Mouse (Mus musculus) urinary bladder, adult 18-20 months (tissue): ENCODE data around the gene Il18.
A peak's percentile ranks its signal among the peaks of the same experiment; 100 is the strongest.

Experiments used
- DNase-seq, 2 experiments: peaks; one replicate each; pipeline ENCODE4 v3.0.0; 2022; ENCODE audit warnings: low spot score in 2 of 2, mixed read lengths in 2 of 2

The Il18 gene

DNA sequence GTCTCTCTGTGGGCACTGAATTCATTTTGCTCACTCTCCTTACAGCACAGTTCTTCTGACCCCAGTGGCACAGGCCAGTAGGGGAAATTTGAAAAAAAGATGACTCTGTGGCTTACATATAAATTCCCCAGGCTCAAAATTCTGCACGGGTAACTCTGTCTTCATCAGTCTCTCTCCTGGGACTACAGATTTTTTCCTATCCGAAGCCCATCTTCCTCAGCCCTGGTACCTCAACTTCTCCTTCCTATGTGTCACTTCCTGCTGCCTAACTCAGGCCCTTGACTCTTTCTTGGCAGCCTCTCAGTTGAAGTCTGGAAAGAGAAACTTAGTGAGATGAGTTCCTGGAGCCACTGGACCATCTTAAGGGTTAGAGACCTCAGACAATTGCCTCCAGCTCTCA is 1.1 kb upstream of the Il18 start:
- no peak for DNase-seq

DNA sequence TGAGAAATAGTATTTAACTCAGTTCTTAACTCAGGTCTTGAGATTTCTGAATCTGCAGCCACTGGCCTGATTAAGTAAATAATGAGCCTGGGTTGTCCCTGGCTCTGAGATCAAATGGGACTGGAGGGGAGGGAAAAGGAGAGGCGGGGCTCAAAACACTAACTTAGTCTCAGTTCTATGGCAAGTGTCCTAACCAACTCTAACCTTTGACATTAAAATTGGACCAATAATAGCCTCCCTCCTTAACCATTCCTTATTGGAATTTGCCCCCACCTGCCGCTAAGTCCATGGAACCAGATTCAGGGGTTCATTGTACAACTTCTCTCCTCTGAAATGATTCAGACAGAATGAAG is 443 bp downstream of the Il18 start, which contains the start of gene Bco2:
TSS of gene Bco2 (minus strand) at position 88 of the 353 bp plus-strand sequence.
- no peak for DNase-seq

DNA sequence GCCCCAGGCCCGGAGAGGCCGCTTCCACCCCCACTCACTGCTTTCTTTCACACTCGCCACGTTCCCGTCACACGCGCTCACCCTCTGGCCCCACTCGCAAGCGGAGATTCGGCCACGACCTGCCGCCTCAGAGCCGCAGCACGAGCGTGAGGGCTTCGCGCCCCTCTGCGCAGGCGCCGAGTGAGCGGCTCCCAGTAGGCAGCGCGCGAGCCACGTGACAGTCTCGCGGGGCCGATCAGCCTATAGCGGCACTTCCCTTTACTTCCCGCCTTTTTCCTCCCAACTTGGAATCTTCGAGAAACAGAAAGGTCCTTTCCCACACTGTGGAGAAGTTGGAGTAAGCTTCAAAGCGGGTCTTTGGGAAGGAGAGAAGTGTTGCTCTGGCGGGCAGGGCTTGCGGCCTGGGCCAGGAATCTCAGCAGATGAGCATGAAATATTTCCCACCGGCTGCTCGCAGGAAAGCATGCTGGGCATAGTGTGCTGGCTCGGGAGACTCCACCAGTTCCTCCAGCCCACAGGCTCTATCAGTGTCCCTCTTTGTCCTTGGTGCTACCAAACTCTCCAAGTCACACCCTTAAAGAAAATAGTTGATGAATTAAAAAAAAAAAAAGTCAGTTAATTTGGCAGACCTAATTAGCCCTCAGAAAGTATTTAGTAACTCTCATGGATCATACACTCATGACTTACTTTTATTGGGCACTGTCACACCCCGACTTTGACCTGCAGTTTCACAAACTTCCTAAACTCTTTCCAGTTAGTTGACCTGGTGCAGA is 6.7 kb downstream of the Il18 start, which contains the start of gene Tex12:
TSS of gene Tex12 (minus strand) at position 181 of the 773 bp plus-strand sequence.
- DNase-seq, result no peak

DNA sequence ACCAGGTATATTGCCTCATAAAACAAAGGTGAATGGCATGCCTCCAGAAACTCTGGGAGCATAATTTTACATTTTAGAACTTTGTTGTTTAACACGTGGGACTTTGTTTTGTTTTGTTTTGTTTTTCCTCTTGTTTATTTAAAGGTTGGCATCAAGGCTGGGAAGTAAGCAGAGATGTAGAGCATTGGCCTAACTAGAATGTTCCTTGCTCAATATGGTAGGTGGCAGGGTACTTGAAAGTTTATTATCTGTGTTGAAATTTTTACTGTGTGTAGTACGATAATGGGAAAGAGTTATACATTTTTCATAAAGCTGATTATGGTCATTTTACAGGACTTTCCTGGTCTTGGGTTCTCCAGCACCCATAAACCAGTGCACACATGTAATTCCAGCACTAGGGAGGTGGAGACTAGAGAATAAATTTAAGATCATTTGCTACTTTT is 7.3 kb downstream of the Il18 start:
- no peak for DNase-seq

DNA sequence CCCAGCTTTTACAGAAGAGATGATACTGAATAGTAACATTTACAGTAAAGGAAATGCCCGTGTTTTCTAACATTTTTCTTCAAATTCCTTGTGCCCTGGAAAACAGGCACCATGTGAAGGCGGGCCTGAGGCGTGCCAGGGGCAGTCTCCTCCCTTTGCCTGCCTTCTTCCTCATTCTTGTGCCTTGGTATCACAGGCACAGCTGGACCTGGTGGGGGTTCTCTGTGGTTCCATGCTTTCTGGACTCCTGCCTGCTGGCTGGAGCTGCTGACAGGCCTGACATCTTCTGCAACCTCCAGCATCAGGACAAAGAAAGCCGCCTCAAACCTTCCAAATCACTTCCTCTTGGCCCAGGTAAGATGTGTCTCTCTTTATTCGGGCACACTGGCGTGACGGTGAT is 10.5 kb downstream of the Il18 start:
- DNase-seq, result peak in 1 of 2 experiments; percentile 18

DNA sequence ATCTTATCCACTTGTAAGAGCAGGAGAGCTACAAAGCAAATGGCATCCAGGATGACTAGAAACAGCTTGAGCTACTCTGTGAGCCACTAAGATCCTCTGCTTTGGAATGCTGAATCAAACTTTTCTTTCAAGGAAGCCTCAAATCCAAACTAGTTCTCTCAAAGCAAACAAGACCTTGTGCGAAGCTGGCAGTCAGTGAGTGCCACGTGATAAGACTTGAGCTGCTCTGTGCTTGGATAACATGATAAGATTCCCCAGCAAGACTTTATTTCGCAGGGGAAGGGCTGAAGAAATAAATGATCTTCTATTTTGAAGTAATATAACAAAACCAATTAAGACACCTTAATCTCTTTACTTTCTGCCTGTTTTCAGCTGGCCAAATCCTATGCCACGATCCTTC is 11.3 kb downstream of the Il18 start:
- DNase-seq, result no peak

DNA sequence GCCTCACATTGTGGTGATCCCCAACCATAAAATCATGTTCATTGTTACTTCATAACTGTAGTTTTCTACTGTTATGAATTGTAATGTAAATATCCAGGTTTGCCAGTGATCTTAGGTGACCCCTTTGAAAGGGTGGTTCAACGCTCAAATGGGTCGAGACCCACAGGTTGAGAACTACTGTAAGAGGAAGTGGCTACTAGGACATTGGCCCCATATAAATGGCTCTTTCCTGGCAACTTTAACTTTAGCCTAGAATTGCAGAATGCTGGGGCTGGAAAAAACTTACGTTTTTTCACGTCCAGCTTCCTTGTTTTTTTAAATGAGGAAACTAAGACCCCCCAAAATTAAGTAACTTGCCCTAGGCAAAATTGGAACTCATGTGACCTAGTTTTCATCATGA is 12.7 kb downstream of the Il18 start:
- no peak for DNase-seq

DNA sequence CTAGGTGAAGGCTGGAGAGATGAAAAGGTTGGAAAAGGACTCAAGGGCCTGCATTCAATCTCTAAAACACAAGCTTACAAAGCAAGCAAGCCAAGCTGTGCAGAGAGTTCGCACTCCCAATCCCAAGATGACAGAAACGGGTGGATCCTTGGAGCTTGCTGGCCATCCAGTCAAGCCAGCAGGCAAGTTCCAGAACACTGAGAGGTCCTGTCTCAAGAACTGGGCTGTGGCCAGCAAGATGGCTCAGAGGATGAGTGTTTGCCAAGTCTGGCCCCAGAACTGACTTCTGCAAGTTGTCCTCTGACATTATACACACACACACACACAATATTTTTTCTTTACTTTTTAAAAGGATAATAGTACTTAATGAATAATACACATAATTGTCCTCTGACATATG is 13.3 kb downstream of the Il18 start:
- DNase-seq, result no peak

DNA sequence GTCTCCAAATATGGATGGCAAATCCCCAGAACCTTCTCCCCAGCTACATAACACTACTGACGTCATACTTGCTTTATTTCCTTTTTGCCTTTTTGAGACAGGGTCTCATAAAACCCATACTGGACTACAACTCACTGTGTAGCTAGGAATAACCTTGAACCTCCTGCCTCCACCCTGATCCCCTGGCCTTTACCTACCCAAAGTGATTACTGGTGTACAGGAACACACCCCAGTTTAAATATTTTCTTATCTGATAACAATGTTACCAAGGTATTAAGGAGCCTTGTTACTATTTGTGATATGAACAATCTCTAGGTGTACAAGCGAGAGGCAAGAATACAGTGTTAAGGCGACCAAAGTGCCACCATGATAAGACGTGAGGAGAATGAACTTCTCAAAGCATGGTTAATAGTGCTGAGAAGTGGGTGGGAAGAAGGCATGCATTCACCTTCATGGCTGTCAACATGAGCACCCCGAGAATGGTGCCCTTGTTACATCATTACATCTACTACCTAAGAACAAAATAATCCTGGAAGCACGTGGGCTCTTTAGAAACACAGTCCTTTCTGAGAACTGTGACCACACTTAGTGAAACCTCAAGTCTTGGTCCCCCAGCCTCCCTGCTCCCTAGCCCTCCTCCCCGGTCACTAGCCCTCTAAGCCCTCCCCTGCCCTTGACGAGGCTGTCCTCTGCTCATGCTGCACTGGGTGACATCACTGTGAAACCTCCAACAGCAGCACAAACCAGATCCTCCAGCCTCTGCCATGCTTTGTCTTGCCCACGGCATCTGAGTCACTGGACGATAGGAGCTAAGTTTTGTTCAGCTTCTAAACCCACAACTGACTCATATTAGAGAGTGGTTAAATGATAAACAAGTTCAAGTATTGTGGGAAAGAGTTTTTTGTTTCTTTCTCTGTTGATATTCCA is 15.2 kb downstream of the Il18 start:
- DNase-seq, result peak in 1 of 2 experiments; percentile 65

DNA sequence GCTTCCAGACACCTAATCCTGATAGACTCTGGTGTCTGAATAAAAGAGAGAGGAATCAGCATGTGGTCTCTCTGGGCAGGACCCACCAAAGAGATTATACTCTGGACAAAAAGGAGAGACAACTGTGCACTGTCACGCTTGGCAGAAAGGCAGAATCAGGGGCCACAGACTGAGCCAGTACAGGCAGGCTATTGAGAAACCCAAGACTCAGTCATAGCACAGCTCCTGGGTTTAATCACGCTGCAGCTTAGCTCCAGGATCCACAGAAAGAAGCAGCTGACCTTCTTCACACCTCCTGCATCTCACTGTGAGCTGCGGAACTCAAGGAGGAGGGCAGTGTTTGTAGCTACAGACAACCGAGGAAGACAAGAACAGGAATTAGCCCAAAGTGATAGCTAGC is 25.7 kb downstream of the Il18 start:
- DNase-seq, result no peak

DNA sequence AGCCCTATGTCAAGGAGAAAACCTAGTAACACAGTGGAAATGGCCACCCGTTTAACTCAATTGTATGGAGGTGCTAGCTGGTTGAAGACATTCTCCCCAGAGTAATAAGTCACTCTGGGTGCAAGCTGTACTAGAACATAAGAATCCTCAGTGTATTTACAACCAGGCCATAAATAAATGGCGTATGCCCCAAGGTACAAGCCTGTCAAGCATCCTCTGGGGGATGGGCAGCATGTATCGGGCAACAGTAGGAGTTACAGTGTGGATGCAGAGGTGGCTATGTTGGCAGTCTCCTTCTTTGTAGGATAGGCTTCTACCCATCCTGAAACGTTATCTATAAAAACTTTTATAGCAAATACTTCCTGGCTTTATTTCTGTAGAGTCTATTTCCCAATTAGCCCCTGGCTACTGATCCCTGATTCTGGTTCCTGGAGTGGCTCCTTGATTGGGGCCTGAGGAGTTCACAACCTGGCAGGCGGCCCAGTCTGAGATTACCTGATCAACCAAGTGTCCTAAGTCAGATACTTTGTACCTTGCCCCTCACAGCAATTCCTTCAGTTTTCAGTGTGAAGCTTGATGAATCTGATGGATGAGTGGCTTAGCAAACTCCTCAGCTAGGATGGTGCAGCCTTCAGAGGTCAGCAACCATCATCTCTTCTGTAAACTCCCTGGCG is 30.7 kb downstream of the Il18 start:
- no peak for DNase-seq

DNA sequence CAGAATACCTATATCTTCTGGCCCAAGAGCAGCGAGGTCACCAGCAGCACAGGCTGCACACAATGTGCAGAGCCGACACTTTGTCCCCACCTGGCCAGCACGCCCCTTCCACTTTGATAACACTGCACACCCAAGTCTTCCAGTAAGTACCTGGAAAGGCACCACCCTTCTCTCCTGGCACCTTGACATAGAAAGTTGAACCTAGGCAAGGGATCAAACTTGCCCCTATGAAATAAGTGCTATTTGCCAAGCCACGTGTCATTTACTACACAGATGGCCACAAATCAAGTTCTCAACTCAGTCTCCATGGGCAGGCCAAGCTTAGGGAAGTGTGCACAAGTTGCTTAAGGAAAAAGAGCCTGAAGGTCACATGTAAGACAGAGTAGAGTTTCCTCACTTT is 32.3 kb downstream of the Il18 start:
- DNase-seq, result no peak

DNA sequence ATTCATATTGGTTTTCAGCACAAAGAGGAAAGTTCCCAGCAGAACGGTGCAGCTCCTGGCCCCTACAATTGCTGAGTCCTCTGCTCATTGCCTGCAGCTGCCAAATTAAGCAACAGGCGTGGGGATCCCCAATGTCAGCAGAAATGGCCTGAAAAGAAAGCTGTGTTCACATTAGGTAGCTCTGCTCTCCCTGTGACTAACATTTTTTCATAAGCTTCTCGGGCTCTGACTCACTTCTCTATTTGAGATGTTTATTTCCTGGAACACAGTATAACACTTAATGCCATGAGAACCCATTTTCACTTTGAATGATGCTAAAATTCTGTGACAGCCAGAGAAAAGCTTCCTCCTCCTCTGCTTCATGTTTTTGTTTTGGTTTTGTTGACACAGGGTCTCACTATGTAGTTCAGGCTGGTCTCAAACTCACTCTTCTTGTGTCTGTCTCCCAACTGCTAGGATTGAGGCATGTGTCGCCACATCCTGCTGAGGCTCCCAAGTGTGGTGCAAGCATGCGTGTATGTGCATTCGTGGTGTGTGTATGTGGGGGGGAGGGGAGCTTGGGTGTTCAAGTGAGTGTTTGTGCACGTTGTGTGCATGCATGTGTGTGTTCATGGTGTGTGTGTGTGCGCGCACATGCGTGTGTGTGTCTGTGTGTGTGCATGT is 36.4 kb downstream of the Il18 start:
- DNase-seq, result no peak

DNA sequence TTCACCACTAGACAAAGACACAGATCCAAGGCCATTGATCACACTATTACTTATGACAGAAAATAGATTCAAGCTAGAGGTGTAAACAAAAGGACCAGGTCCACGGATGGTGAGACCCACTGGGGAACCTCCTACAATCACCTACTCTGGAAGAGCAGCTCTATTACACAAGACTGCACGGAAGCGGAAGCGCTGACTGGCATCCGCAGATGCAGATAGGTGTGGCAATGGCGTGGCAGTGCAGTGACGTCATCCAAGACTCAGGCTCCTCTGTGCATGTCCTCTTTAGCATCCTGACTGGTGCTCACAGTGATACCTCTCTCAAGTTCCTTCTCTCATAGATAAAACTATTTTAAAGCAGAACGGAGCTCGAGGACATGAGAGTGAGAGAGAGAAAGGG is 38.3 kb downstream of the Il18 start:
- no peak for DNase-seq

DNA sequence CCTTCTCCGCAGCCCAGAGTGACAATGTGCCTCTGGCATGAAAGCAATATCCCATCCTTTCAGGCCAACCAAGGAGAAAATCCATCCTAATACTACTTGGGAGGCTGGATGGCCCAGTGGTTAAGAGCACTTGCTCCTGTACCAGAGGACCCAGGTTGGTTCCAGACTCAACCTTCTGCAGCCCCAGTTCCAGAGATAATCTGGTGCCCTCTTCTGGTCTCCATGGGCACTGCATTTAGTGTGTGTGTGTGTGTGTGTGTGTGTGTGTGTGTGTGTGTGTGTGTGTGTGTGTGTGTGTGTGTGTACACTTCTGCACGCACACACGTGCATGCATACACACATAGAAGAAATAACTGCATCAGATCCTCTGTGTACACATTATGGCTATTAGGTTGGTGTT is 38.9 kb downstream of the Il18 start:
- no peak for DNase-seq

DNA sequence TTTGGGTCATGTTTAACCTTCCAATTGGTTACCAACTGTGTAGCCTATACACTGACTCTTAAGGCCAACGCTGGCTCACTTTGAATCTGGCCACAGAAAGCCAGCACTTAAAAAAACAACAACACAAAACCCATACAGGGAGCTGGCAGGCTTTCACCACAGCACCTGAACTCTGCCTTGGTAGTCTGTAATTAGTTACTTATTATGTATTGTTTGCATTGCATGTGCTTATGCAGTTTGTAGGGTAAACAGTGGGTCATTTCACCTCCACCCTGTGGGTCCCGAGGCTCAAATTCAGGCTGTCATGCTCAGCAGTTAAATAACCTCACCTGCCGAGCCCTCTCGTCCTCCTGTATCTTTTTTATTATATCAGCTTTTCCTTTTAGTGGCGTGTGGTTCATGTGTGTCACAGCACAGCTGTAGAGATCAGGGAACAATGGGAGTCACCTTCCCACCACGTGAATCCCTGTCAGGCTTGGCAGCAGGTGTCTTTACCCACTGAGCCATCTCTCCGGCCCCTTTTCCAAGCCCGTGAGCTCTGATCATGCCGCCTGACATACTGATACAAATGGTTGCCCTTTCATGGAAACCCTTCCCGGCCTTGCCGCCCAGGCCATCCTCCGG is 40.3 kb downstream of the Il18 start:
- DNase-seq, result peak in 1 of 2 experiments; percentile 9

DNA sequence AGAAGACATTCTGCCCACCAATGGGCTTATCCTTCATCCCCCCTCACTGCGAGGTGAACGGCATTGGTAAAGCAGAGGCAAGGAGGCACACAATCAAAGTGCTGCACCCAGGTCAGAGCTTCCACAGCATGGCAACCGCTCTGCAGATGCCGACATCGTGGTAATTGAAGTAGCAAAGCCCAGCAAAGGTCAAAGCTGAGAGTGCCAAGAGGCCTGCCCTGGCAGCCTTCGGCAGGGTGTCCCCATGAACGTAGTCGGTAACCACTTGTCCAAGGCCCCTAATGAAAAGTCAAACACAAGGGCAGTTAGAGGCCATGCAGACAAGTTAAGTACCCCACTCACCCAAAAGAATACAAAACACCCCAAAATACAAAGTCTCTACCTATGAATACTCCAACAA is 42.3 kb downstream of the Il18 start:
- DNase-seq, result no peak

DNA sequence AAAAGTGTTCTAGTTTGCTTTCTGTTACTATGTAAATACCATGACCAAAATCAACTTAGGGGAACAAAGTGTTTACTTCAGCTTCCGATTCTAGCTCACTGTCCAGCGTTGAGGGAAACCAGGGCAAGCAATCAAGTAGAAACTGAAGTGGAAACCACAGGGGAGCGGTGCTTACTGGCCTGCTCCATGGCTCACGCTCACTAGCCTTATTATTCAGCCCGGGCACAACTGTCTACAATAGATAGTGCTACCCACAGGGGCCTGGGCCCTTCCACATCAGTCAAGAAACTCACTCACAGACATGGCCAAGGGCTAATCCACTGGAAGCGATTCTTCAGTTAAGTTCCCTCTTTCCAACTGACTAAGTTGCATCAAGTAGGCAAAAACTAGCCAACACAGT is 46.9 kb downstream of the Il18 start:
- DNase-seq, result no peak

DNA sequence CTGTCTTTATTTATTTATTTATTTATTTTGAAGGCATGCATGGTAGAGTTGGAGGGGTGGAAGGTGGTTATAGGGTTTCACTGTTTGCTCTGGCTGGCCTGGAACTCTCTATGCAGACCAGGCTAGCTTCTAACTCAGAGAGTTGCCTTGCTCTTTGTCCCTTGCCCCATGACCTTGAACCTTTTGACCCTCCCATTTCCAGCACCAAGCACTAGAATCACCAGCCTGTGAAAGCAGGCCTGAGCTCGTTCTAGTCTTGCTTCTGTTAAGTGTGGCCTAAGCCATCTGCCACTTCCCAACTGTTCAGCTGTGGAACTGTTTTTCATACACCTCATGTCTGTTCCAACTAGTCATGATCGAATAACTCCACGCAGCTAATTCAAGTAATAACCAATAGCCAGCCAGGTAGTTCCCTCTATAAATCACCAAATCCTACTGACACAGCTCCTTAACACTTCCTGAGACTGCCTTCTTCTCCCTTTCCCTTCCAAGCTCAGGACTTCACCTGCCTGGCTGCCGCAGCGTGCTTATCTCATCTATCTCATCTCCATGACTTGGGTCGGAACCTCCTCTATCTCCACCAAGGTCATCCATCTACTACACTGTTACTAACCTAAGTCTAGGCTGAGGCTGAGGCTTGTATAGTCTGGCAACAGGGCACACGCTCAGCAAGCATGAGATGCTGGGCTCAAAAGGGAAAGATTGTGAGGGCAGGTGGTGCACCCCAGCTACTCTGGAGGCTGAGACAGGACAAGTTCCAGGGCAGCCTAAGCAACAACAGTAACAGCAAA is 47.6 kb downstream of the Il18 start:
- DNase-seq, result no peak
